ENCODE assay signal across 25 mouse cellular contexts in the genomic region with DNA sequence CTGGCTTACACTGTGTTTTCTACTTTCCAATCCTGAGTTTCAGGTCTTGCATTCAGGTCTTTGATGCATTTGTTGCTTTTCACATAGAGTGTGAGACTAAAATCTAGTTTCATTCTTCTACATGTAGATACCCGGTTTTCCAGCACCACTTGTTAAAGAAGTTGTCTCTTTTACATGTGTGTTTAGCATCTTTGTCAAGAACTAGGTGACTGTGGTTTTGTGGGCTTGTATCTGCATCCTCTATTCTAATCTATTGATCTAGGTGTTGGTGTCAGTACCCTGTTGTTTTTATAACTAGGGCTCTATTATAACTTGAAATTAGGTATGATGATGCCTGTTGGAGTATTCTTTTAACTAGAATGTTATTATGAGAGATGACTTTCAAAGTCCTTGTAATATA.
DNase-seq lines count a peak whose midpoint lies in the region; ATAC-seq lines count a peak whose summit lies in the region.
"Had no signal": no experiment of that assay in that cellular context is flagged by ENCODE, and none has a peak within 500 bp of the region (broad histone marks: within the 10 kb centered on the region; RNA-seq: fewer than 3 reads in every experiment).

No protein-coding gene starts in this region.

- peak; percentile 1 to 10 for DNase-seq in spleen, postnatal 36 days (ENCODE audit: low spot score in 2 of 2)
- DNase-seq in spleen, postnatal 4 days (ENCODE audit: low spot score in 2 of 2), result no peak
- peak; percentile 68 for DNase-seq in induced T-regulatory cell, adult 2 months (ENCODE audit: low read depth)
- peak; percentile 8 to 42 for DNase-seq in natural killer cell, adult 2 months (ENCODE audit: low spot score in 2 of 2)
- DNase-seq in urinary bladder, adult 18-20 months (ENCODE audit: low spot score in 2 of 2), result no peak
- DNase-seq in cerebellum, adult 18-20 months, result no peak
- DNase-seq: adrenal gland, postnatal 36 days; cerebellum, adult 8-10 months; embryo, embryonic 11 days; gastrocnemius, postnatal 25 days; heart, adult 11 months; heart, postnatal 36 days; kidney, adult 2 months; kidney, postnatal 36 days; liver, embryonic 13.5 days; lung, adult 2 months; lung, postnatal 10 days; retina, postnatal 1 day; right cerebral cortex, postnatal 14 days; thymus, adult 2 months had no signal

- peak; percentile 57 for ATAC-seq in CD4-positive, CD25-positive, alpha-beta regulatory T cell, adult 4 months
- ATAC-seq: forebrain, embryonic 14.5 days; intestine, embryonic 15.5 days; midbrain, embryonic 15.5 days; Patski had no signal

Comparison
In these comparisons a context has a peak if more than half of its experiments do, and no peak if none do; other contexts are left out.
1. DNase-seq: peak in spleen, postnatal 36 days (2 of 2), induced T-regulatory cell, adult 2 months (single experiment) and natural killer cell, adult 2 months (2 of 2); none in spleen, postnatal 4 days (0 of 2), urinary bladder, adult 18-20 months (0 of 2) and cerebellum, adult 18-20 months (0 of 2).